Mouse (Mus musculus): ENCODE results near the gene Vps4b.
"Not testable (repeated sequence)": the region's sequence is repeated elsewhere in the genome, so short reads cannot be mapped to it uniquely, and the experiment has no call there.

Gene Vps4b

DNA sequence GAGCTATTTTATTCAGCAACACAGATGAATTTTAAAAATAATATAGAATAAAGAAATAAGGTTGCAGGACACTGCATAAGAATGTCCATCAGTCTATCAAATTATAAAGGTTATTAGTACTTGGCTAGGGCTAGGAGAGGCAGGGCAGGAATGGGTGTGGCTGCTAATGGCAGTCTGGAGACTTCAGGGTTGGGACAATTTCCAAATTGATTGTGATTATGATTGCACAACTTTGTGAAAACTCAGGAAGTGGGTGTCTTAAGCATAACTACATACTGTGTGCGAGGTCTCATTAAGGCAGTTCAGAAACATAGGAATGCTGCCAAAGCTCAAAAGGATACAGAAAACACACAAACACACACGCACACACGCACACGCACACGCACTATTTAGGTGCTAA is 44.5 kb downstream of the Vps4b start:
- DNase-seq (ENCODE audit: low read depth, low spot score), result no peak

GRCm38 (mm10) chr1:106750656-106751055 is 45.9 kb downstream of the Vps4b start:
- DNase-seq (ENCODE audit: low read depth, low spot score), result no peak

DNA sequence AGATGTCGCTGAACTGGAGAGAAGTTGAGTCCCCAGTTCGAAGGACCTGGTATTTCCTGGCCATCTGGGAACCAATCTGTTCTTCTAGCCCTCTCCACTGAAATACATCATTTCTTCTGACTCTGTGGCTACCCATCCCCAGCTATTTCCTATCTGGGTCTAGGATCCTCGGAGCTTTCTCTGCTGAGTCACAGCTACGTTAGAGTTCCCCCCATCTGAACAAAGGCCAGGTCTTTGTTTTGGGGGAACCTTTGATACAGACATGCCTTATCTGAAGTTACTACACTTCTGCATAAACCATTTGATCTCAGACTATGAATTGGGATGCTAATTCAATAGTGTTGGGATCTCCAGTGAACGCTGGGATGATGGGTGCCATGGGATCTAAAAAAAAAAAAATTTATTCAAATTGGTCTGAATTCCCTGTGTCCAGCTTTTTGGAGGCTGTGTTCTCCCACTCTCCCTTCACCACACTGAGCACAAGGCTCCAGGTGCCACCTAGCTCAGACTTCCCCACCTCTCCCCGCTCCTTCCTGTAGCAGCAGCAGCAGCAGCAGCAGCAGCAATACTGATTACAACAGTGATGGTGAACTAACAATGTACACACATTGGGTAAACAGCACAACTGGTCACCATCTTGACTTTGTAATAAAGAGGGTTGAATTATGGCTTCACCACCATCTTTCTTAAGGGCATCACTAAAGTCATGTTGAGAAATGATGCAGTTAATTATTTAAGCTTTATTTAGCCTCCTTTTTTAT is 47.8 kb downstream of the Vps4b start:
- no peak for DNase-seq (ENCODE audit: low read depth, low spot score)

GRCm38 (mm10) chr1:106742980-106743379 is 53.5 kb downstream of the Vps4b start:
- DNase-seq (ENCODE audit: low read depth, low spot score), result no peak

GRCm38 (mm10) chr1:106740735-106741134 is 55.8 kb downstream of the Vps4b start:
- no peak for DNase-seq (ENCODE audit: low read depth, low spot score)

DNA sequence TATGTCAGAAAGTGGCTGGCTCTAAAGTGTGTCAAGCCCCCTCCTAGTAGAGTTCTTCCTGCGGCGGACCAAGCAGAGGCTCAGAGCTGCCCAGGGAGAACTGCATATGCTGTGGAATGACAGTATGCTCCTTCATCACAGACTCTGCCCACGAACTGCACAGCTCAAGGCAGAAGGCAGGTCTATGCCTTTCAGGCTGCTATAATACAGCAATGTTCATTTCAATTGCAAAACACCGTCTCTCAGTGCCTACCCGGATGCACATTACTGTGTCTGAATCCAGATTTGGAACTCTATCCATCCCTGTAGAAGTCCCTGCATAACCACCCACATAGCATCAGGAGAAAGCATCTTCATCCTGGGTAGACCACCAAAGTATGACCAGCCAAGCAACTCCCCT is 56.7 kb downstream of the Vps4b start:
- no peak for DNase-seq (ENCODE audit: low read depth, low spot score)

DNA sequence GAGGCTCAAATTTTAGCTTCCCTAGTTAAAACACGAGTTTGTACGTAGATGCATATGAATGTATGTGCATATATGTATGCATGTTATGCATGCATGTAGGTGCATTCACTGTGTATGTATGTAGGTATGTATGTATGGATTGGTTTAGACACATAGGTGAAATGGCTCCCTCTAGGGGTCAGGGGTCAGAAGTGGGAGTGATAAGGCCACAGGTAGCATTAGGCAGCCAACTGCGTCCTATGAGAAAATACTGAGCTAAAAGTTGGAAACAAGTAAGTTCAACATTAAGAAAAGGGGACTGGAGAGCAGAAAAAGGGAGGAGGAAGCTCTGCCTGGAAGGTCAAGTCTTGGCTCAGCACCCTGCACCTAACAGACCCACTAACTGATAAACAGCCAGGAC is 58.4 kb downstream of the Vps4b start:
- DNase-seq (ENCODE audit: low read depth, low spot score), result no peak

DNA sequence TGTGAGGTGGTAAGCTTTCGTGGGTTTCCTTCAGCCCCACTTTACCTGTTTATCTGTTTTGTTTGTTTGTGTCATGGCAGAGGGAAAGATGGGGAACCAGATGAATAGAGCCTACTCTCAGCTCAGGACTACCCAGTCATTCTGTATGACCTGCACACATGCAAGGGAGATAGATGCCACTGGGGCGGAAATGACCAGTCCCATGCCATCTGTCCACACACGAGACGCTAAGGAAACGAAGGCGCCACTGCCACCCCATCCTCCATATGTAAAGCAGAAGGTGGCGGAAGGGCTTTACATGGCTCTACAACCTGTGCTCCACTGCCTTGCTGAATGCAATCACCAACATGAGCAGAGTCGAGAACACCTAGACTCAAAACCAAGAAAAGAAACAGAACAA is 60.3 kb downstream of the Vps4b start:
- DNase-seq (ENCODE audit: low read depth, low spot score), result no peak

- DNase-seq (ENCODE audit: low read depth, low spot score), result no peak
These were observed 60.9 kb downstream of the Vps4b start for GRCm38 (mm10) chr1:106735586-106735985.

GRCm38 (mm10) chr1:106722061-106722460 is 74.5 kb downstream of the Vps4b start:
- DNase-seq (ENCODE audit: low read depth, low spot score), result no peak

- not testable (repeated sequence) for DNase-seq (ENCODE audit: low read depth, low spot score)
These were observed 78.8 kb downstream of the Vps4b start for GRCm38 (mm10) chr1:106717736-106718135.

- no peak for DNase-seq (ENCODE audit: low read depth, low spot score)
These were observed 79.4 kb downstream of the Vps4b start for GRCm38 (mm10) chr1:106717071-106717601.

DNA sequence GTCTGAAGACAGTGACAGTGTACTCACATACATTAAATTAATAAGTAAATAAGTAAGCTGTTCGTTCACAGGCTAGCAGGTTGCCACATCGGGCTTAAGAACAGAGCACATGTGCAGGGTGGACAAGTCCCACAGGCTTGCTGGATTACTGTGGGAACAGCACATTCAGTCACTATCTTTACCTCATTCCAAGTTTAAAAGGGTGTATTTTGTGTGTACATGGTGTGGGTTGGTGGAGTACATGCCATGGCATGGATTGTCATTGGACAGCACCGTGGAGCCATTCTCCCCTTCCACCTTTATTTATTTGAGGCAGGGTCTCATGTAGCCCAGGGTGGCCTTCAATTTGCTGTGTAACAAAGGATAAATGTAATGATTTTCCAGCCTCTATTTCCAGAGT is 80.4 kb downstream of the Vps4b start:
- no peak for DNase-seq (ENCODE audit: low read depth, low spot score)

GRCm38 (mm10) chr1:106715111-106716083 is 81.1 kb downstream of the Vps4b start:
- DNase-seq (ENCODE audit: low read depth, low spot score), result no peak

DNA sequence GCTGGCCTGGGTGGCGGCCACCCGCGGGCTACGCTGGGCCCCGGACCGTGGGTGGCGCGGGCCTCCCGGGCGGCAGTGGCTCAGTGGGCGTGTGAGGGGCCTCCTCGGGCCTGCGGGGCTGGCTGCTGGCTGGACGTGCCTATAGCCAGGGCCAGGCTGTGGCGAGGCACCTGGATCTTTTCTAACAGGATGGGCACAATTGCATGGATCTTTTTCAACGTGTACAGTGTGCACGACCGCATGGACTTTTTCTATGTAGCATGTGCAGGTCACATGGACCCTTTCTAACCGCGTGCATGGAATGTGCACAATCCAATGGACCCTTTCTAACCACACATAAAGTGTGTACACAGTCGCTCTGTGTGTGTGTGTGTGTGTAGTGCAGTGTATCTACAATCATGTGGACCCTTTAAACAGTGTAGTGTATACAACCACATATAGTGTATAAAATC is 82.0 kb downstream of the Vps4b start:
- DNase-seq (ENCODE audit: low read depth, low spot score), result no peak

Data from WW6 (cell line).